Mouse (Mus musculus) c-Kit-positive CD71-positive TER-119-negative erythroid progenitor cells, embryonic 14.5 days (primary cell): Measurements from ENCODE around the gene Ppp2r5c.

ENCODE experiments used
- DNase-seq: peaks from one replicate; pipeline ENCODE4 v3.0.0-alpha.2; 2013; ENCODE audit warnings: low read depth

The Ppp2r5c gene

DNA sequence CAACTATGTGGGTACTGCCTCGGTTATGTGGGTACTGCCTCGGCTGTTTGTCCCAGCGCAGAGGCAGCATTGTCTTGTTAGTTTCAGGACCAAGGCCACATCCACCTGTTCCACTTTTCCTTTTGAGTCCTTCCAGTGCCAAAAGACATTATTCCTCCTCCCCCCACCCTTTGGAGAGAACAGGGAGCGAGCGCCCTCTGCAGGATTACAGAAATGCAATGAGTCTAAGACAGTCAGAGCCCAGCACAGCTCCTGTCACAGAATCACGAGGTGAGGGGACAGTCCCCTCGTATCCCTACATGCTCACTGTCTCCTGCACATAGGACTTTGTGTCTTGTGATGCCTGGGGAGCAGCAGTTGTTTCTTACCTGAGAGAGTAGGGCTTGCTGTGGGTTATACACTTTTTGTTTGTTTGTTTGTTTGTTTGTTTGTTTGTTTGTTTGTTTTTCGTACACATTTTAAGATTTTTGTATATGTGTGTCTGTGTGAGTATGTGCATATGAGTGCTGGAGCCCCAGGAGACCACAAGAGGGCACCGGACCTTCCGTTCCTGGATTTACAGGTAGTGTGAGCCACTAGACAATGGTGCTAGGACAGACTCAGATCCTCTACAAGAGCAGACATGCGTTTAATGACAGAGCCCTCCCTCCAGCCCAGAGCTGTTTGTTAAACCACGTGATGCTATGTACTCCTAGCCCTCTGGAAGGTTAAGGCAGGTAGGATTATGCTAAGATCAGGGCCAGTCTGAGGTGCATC, 43.2 kb downstream of the Ppp2r5c start:
- no peak for DNase-seq

DNA sequence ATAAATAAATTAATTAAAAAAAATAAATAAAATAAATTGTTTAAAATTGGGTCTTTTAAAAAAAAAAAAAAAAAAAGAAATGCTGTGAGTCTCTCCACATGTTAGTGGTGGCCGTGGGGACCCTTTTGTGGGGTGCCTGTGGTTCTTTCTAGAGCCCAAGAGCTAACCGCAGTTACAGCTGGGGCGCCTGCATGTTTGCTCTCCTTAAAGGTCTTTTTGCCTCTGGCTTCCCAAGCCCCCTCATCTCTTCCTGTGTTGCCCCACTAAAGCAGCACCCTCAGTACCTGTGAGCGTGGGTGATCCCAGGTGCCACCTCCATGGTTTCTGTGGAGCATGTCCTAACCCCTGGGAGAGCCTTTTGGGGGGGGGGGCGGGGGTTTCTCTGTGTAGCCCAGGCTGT, 45.5 kb downstream of the Ppp2r5c start:
- DNase-seq: no peak

GRCm38 (mm10) chr12:110493597-110494369, 46.9 kb downstream of the Ppp2r5c start:
- DNase-seq: no peak

- DNase-seq: no peak
Measured at GRCm38 (mm10) chr12:110494846-110495245, 47.9 kb downstream of the Ppp2r5c start.

- DNase-seq: no peak
Measured at GRCm38 (mm10) chr12:110495260-110495659, 48.3 kb downstream of the Ppp2r5c start.

GRCm38 (mm10) chr12:110496016-110496415, 49.1 kb downstream of the Ppp2r5c start:
- DNase-seq: no peak

DNA sequence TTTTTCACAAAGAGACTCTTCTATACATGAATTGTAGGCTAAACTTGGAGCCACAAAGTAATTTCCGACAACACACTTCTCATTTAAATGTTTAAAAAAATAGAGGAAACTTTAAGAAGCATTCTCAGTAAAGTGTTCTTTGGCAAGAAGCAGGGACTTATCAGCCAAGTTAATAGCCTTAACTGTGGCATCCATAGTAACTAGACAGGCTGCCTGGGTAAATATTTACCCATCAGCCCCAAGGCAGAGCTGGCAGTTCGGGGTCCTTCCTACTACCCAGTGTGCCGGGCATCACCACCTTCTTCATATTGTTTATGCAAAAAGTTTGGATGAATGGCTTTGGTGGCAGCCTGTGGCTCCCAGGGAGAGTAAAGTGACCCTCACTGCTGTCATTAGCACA, 50.1 kb downstream of the Ppp2r5c start:
- no peak for DNase-seq

DNA sequence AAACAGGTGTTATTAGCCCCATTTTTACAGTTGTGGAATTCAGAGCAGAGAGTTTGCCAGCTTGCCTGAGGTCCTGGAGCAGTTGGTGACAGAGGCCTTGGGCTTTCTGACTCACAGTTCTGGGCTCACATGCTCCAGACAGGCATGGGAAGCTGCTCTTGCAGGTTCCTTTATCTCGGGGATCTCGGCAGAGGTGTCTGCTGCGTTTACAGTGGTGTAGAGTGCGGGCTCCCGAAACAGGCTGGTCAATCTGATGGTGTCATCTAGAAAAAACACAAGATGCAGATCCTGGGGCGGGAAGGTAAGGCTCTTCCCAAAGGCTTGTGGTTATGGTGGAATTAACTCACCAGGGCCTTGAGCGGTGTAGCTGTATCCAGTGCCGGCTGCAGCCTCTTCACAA, 50.6 kb downstream of the Ppp2r5c start:
- DNase-seq: no peak

DNA sequence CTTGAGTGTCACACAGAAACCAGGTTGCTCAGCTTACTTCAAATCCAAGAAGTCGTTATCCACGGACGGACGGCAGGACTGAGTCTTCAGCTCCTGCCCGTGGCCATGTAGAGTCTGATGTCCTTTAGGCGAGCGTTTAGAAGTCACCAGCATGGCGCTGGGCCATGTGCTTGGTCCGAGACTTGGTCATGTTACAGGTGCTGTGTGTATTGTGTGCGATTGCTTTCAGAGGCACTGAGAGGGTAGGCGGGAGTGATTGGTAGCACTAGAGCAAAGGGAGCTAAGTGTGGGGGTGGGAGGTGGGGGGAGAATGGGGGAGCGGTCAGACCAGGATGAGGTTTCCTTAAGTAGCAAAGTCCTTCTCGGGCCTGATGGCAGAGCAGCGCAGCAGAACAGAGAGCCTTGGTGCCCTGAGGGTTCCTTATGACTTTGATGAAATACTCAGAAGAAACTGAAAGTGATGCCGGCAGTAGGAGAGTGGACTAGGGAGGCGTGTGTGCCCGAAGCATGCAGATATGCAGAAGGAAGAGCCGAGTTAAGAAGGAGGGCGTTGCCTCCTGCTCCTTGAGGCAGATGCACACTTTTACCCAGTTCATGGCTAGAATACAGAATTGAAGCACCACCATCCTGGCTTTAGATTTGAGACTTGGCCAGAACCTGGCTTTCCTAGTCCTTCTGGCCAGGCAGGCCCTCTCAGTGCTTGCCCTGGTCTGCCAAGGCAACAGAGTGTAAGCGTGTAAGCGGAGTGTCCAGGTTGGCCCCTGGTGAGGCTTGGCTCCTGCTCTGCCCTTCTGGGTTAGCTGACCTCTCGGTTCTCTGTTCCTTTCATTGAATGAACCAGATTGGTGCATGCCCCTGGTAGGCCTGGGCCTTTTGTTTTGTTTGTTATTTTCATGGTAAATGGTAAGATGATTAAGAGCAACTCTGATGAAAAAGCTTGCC, 51.6 kb downstream of the Ppp2r5c start:
- no peak for DNase-seq

GRCm38 (mm10) chr12:110499225-110499992, 52.5 kb downstream of the Ppp2r5c start:
- DNase-seq: no peak

DNA sequence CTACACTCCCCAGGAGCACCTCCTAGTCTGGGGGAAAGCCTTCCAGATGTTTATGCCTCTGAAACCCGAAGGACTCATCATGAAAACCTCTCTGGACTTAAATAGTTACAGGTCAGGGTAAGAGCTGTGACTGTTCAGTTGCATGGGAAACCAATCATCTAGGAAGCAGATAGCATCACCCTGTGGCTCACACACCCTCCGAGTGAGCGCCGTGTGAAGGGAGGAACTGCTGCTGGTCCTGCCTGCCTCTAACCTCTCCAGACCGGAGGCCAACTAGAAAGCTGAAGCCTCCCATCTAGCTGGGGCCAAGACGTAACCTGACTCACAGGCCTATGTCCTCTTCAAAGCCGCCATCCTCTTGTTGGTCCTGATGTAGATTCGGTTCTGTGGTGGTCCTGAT, 53.2 kb downstream of the Ppp2r5c start:
- no peak for DNase-seq

GRCm38 (mm10) chr12:110503406-110504144, 56.7 kb downstream of the Ppp2r5c start:
- no peak for DNase-seq

DNA sequence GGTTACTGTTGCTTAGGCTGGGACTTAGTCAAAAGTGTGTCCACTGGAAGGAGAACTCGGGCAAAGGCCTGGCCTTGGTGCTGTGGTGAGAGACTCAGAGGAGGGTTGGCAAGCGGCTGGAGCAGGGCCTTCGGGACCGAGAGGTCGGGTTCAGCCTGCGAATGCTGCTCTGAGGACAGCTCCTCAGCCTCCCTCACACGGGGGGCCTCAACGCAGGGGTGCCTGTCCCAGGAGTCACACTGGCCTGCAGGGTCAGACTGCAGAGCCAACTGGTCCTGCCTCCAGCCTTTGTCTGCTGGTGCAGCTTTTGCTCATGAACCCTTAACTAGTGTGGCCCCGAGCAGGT, 57.2 kb downstream of the Ppp2r5c start:
- DNase-seq: no peak

DNA sequence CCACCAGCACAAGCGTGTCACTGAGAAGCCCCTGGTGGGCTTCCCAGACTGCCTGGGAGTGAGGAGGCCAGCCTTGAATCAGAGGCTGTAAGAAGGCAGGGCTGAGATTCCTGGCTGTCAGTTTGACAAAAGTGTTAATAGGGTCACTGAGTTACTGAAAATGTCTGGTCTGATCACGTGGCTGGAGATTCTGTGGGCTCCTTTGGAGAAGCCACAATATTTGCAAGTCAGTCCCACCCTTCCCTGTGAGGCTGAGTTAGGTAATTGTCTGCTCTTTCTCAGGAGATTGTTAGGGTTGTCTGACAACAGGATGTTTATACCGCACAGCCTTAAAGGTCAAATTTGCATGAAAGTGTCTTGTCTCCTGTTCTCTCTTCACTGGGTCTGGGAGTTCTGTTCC, 57.9 kb downstream of the Ppp2r5c start:
- DNase-seq: no peak

- DNase-seq: no peak
Measured at GRCm38 (mm10) chr12:110506046-110506445, 59.1 kb downstream of the Ppp2r5c start.

- no peak for DNase-seq
Measured at GRCm38 (mm10) chr12:110507714-110508297, 60.9 kb downstream of the Ppp2r5c start.

- no peak for DNase-seq
Measured at GRCm38 (mm10) chr12:110508680-110509079, 61.8 kb downstream of the Ppp2r5c start.

- no peak for DNase-seq
Measured at GRCm38 (mm10) chr12:110510171-110510871, 63.4 kb downstream of the Ppp2r5c start.

DNA sequence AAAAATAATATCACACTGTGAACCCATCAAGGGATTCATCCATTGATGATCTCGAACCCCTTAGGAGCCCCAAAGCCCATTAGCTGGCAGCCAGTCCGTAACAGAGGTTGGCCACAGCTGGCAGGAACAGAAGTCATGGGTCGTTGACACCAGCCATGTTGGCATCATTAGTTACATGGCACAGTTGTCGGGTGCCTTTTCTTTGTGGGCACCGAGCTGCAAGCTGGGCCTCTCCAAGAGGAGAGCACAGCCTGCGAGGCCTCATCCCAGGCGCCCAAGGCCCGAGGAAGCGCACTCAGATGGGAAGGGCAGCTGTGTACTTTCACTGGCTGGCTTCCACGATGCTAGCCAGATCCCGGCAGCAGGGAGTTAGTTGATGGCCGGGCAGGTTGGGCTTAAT, 64.3 kb downstream of the Ppp2r5c start:
- DNase-seq: no peak

DNA sequence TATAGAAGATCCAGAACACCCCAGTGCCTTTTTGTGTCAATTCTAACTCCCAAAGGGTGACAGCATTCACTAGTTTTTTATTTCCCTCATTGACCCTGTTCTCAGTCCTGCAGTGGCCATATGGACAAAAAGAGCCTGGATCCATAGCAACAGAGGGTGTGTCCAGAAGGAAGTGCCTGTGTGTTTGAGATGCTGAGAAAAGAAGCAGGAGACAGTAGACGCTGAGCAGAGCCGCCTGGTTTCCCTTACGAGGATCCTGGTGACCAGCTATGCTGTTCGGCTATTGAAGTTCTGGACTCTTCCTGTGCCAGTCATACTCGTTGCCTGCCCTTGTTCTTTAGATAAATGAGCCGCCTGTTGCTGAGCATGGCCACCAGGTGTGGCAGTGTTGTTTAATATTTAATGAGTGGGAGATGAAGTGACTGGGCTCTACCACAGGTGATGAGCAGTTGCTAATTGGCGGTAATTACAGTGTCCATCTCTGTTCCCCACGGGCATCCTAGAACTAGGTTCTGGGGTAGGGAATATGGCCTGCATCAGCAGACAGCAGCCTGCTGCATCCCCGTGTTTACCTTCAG, 65.0 kb downstream of the Ppp2r5c start:
- DNase-seq: no peak
